Mouse (Mus musculus) limb, embryonic 14.5 days (tissue): Measurements from ENCODE around the gene Sarm1. TPM values are rescaled to one million over a fixed set of nuclear protein-coding genes. Genes with fewer than 3 reads are reported as not detected.

Experiments
- ATAC-seq: fragments of 200-750 bp; cut with Nextera tagmentation; 2 replicates; pipeline ENCODE4 v1.8.0; 2017; ENCODE audit warnings: low read depth, moderate number of reproducible peaks, moderate TSS enrichment; ENCODE audit not compliant: low FRiP score
- DNase-seq: peaks from one replicate; pipeline ENCODE4 v3.0.0-alpha.2; 2015; ENCODE audit warnings: low spot score
- H3K27ac ChIP-seq: fragments of 300-500 bp; sonication (generic); replicated peaks from 2 replicates; pipeline ENCODE4 v1.5.1; 2014; ENCODE audit warnings: low read depth, mild to moderate bottlenecking, low read length, moderate library complexity, mixed read lengths
- H3K27me3 ChIP-seq: fragments of 300-500 bp; sonication (generic); 2 replicates; pipeline ENCODE4 v1.6.1; 2014; ENCODE audit warnings: low read length, mixed read lengths; ENCODE audit not compliant: control insufficient read depth, insufficient read depth
- H3K36me3 ChIP-seq: fragments of 300-500 bp; sonication (generic); 2 replicates; pipeline ENCODE4 v1.6.1; 2014; ENCODE audit warnings: mild to moderate bottlenecking, low read length, moderate library complexity, mixed read lengths; ENCODE audit not compliant: control insufficient read depth, insufficient read depth
- H3K4me1 ChIP-seq: fragments of 300-500 bp; sonication (generic); 2 replicates; pipeline ENCODE4 v1.6.1; 2014; ENCODE audit warnings: antibody characterized with exemption, low read length, mixed read lengths; ENCODE audit not compliant: control insufficient read depth, insufficient read depth
- H3K4me2 ChIP-seq: fragments of 300-500 bp; sonication (generic); replicated peaks from 2 replicates; pipeline ENCODE4 v1.6.1; 2014; ENCODE audit warnings: low read depth, mild to moderate bottlenecking, low read length, moderate library complexity; ENCODE audit not compliant: severe bottlenecking
- H3K4me3 ChIP-seq: fragments of 300-500 bp; sonication (generic); replicated peaks from 2 replicates; pipeline ENCODE4 v1.5.1; 2014; ENCODE audit warnings: low read length
- H3K9ac ChIP-seq: fragments of 300-500 bp; sonication (generic); 2 replicates; pipeline ENCODE4 v1.6.1; 2014; ENCODE audit warnings: mild to moderate bottlenecking, low read depth, low read length, moderate library complexity; ENCODE audit not compliant: severe bottlenecking
- H3K9me3 ChIP-seq: fragments of 300-500 bp; sonication (generic); 2 replicates; pipeline ENCODE4 v1.6.1; 2016; ENCODE audit warnings: low read length; ENCODE audit not compliant: control insufficient read depth
- POLR2A ChIP-seq: fragments of 200-500 bp; IDR thresholded peaks from 2 replicates; pipeline ENCODE4 v1.8.0; 2012; ENCODE audit warnings: inconsistent platforms, mild to moderate bottlenecking, moderate library complexity, borderline replicate concordance; ENCODE audit not compliant: insufficient read depth, insufficient read length; ENCODE audit errors: extremely low read depth
- WGBS: fragments of 180-500 bp; shearing (Covaris S2); extraction: QIAGEN DNeasy Blood & Tissue Kit; methylation state at CpG from one replicate; pipeline ENCODE4 v1.1.7; 2014; 5-methylcytosine and 5-hydroxymethylcytosine counted together
- polyA plus RNA-seq, 2 experiments: library from polyadenylated mRNA; depleted of rRNA in 1 of 2; stranded (reverse) in 1 of 2; unstranded in 1 of 2; fragments of >200 nt; fragmentation: Nextera tagmentation in 1 of 2; extraction: Ambion mirVana in 1 of 2; gene quantifications; 2 replicates each; pipeline versions ENCODE4 v1.2.1 to v1.2.3; 2012 to 2014

Sarm1 gene
- polyA plus RNA-seq, 2 experiments, result 1.7 to 2.1 TPM

- Histone ChIP-seq H3K4me3 (no peak overlapping the region), H3K36me3 (no peaks in the 10 kb centered on the region), H3K27ac (no peak overlapping the region), H3K4me1 (no peaks in the 10 kb centered on the region), H3K27me3 (no peaks in the 10 kb centered on the region), H3K9me3 (no peaks in the 10 kb centered on the region), H3K4me2 (no peak overlapping the region), H3K9ac (no peak overlapping the region)
- WGBS, result 94% methylated on average over 1 of the region's 1 CpGs
- TF ChIP-seq POLR2A, result no peak
- DNase-seq, result no peak
- ATAC-seq, result no peak
Observed at GRCm38 (mm10) chr11:78425572-78425971, 72.0 kb downstream of the Sarm1 start.

DNA sequence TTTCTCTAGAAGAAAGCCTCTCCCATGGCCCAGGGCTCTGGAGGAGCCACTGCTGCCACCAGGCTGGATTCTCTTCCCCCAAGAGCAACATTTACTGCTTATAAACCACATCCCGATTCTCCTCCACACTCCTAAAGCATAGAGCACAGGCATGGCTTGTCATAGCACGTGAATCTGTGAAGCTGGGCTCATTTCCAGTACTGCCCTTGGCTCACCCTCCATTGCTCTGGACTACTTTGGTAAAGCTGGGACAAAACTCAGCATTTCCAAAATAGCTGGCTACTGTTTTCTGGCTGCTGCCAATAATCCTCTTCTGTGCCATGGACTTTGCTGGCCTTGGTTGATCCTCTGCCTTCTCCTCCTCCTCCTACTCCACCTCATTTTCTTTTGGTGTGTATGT, 73.2 kb downstream of the Sarm1 start:
- Histone ChIP-seq H3K36me3 (no peaks in the 10 kb centered on the region), H3K4me3 (no peak overlapping the region), H3K27me3 (no peaks in the 10 kb centered on the region), H3K27ac (no peak overlapping the region), H3K9me3 (no peaks in the 10 kb centered on the region), H3K4me1 (no peaks in the 10 kb centered on the region), H3K4me2 (no peak overlapping the region), H3K9ac (no peak overlapping the region)
- WGBS, result 70% methylated on average over 2 of the region's 2 CpGs
- TF ChIP-seq POLR2A, result no peak
- ATAC-seq, result no peak
- no peak for DNase-seq

Other genes starting within 250 kb of the Sarm1 start
- gene 2610507B11Rik, start 236.0 kb downstream of the Sarm1 start, polyA plus RNA-seq (2012; rRNA removed), result 58.7 and 61.7 TPM in 2 replicates
- gene 2610507B11Rik, start 236.0 kb downstream of the Sarm1 start, polyA plus RNA-seq (2014; fragmentation: Nextera tagmentation; extraction: Ambion mirVana), result 72.6 and 82.1 TPM in 2 replicates
- gene BC030499, start 206.9 kb downstream of the Sarm1 start, polyA plus RNA-seq (2012; rRNA removed), result 0.40 and 0.58 TPM in 2 replicates
- gene BC030499, start 206.9 kb downstream of the Sarm1 start, polyA plus RNA-seq (2014; fragmentation: Nextera tagmentation; extraction: Ambion mirVana), result 0.21 and 0.23 TPM in 2 replicates
- 56.6 and 57.3 TPM in 2 replicates for gene Spag5, start 196.2 kb downstream of the Sarm1 start, polyA plus RNA-seq (2012; rRNA removed)
- gene Spag5, start 196.2 kb downstream of the Sarm1 start, polyA plus RNA-seq (2014; fragmentation: Nextera tagmentation; extraction: Ambion mirVana), result 28.7 and 31.2 TPM in 2 replicates
- 9.2 and 11.9 TPM in 2 replicates for gene Aldoc, start 174.8 kb downstream of the Sarm1 start, polyA plus RNA-seq (2012; rRNA removed)
- gene Aldoc, start 174.8 kb downstream of the Sarm1 start, polyA plus RNA-seq (2014; fragmentation: Nextera tagmentation; extraction: Ambion mirVana), result 8.3 and 11.3 TPM in 2 replicates
- gene Pigs, start 169.3 kb downstream of the Sarm1 start, polyA plus RNA-seq (2012; rRNA removed), result 95.5 and 135 TPM in 2 replicates
- 79.7 and 88.4 TPM in 2 replicates for gene Pigs, start 169.3 kb downstream of the Sarm1 start, polyA plus RNA-seq (2014; fragmentation: Nextera tagmentation; extraction: Ambion mirVana)
- 114 and 143 TPM in 2 replicates for gene Unc119, start 154.3 kb downstream of the Sarm1 start, polyA plus RNA-seq (2012; rRNA removed)
- 55.7 and 66.9 TPM in 2 replicates for gene Unc119, start 154.3 kb downstream of the Sarm1 start, polyA plus RNA-seq (2014; fragmentation: Nextera tagmentation; extraction: Ambion mirVana)
- gene Foxn1, start 111.2 kb downstream of the Sarm1 start, polyA plus RNA-seq (2012; rRNA removed), result 0.96 and 1.1 TPM in 2 replicates
- gene Foxn1, start 111.2 kb downstream of the Sarm1 start, polyA plus RNA-seq (2014; fragmentation: Nextera tagmentation; extraction: Ambion mirVana), result 1.9 and 2.0 TPM in 2 replicates
- 0.03 TPM in 1 of 2 replicates, not detected in the other for gene Slc13a2, start 75.5 kb downstream of the Sarm1 start, polyA plus RNA-seq (2012; rRNA removed)
- 0.10 TPM in 1 of 2 replicates, not detected in the other for gene Slc13a2, start 75.5 kb downstream of the Sarm1 start, polyA plus RNA-seq (2014; fragmentation: Nextera tagmentation; extraction: Ambion mirVana)
- gene Slc46a1, start 32.1 kb downstream of the Sarm1 start, polyA plus RNA-seq (2012; rRNA removed), result 14.8 and 20.9 TPM in 2 replicates
- 19.9 and 20.3 TPM in 2 replicates for gene Slc46a1, start 32.1 kb downstream of the Sarm1 start, polyA plus RNA-seq (2014; fragmentation: Nextera tagmentation; extraction: Ambion mirVana)
- gene Vtn, start 1.3 kb upstream of the Sarm1 start, polyA plus RNA-seq (2012; rRNA removed), result 1.3 and 1.5 TPM in 2 replicates
- gene Vtn, start 1.3 kb upstream of the Sarm1 start, polyA plus RNA-seq (2014; fragmentation: Nextera tagmentation; extraction: Ambion mirVana), result 0.41 and 0.43 TPM in 2 replicates
- not detected in 2 replicates for gene Sebox, start 5.7 kb upstream of the Sarm1 start, polyA plus RNA-seq (2012; rRNA removed)
- not detected in 2 replicates for gene Sebox, start 5.7 kb upstream of the Sarm1 start, polyA plus RNA-seq (2014; fragmentation: Nextera tagmentation; extraction: Ambion mirVana)
- gene Tmem199, start 14.4 kb upstream of the Sarm1 start, polyA plus RNA-seq (2012; rRNA removed), result 30.2 and 39.8 TPM in 2 replicates
- gene Tmem199, start 14.4 kb upstream of the Sarm1 start, polyA plus RNA-seq (2014; fragmentation: Nextera tagmentation; extraction: Ambion mirVana), result 39.7 and 40.1 TPM in 2 replicates
- gene Poldip2, start 14.4 kb upstream of the Sarm1 start, polyA plus RNA-seq (2012; rRNA removed), result 110 and 111 TPM in 2 replicates
- gene Poldip2, start 14.4 kb upstream of the Sarm1 start, polyA plus RNA-seq (2014; fragmentation: Nextera tagmentation; extraction: Ambion mirVana), result 164 and 166 TPM in 2 replicates
- gene Tnfaip1, start 38.6 kb upstream of the Sarm1 start, polyA plus RNA-seq (2012; rRNA removed), result 55.7 and 58.5 TPM in 2 replicates
- 83.4 and 87.0 TPM in 2 replicates for gene Tnfaip1, start 38.6 kb upstream of the Sarm1 start, polyA plus RNA-seq (2014; fragmentation: Nextera tagmentation; extraction: Ambion mirVana)
- gene Ift20, start 38.6 kb upstream of the Sarm1 start, polyA plus RNA-seq (2012; rRNA removed), result 105 and 133 TPM in 2 replicates
- 176 and 185 TPM in 2 replicates for gene Ift20, start 38.6 kb upstream of the Sarm1 start, polyA plus RNA-seq (2014; fragmentation: Nextera tagmentation; extraction: Ambion mirVana)
- 42.6 and 44.5 TPM in 2 replicates for gene Tmem97, start 53.0 kb upstream of the Sarm1 start, polyA plus RNA-seq (2012; rRNA removed)
- gene Tmem97, start 53.0 kb upstream of the Sarm1 start, polyA plus RNA-seq (2014; fragmentation: Nextera tagmentation; extraction: Ambion mirVana), result 82.9 and 103 TPM in 2 replicates
- gene Nlk, start 199.6 kb upstream of the Sarm1 start, polyA plus RNA-seq (2012; rRNA removed), result 15.8 and 18.0 TPM in 2 replicates
- gene Nlk, start 199.6 kb upstream of the Sarm1 start, polyA plus RNA-seq (2014; fragmentation: Nextera tagmentation; extraction: Ambion mirVana), result 10.1 and 11.9 TPM in 2 replicates